ENCODE assay signal across 8 mouse cellular contexts in genomic region chr12:32920185-32920788, GRCm38 (mm10). TPM values are rescaled to one million over a fixed set of nuclear protein-coding genes. Genes with fewer than 3 reads are reported as not detected.
DNase-seq lines count a peak whose midpoint lies in the region; ATAC-seq and TF ChIP-seq lines count a peak whose summit lies in the region.

No protein-coding gene starts in this region.

- 70% methylated on average over 8 of the region's 8 CpGs for WGBS in cerebellum, adult 2 months
- WGBS in midbrain, embryonic 11.5 days: 68% methylated on average over 8 of the region's 8 CpGs
- 69% methylated on average over 8 of the region's 8 CpGs for WGBS in midbrain, embryonic 16.5 days

- no peak overlapping the region for H3K9ac ChIP-seq in midbrain, embryonic 11.5 days (ENCODE audit: low read length)
- no peak overlapping the region for H3K9ac ChIP-seq in midbrain, embryonic 16.5 days (ENCODE audit: low read depth, low read length)

- H3K4me3 ChIP-seq in cerebellum, adult 2 months (replicated peaks; ENCODE audit: insufficient read depth, low read depth, low read length): no peak overlapping the region
- H3K4me3 ChIP-seq in midbrain, embryonic 11.5 days (ENCODE audit: low read depth, low read length): no peak overlapping the region
- H3K4me3 ChIP-seq in midbrain, embryonic 16.5 days (ENCODE audit: low read depth, low read length): no peak overlapping the region

- no peaks in the 10 kb centered on the region for H3K4me1 ChIP-seq in cerebellum, adult 2 months (ENCODE audit: control insufficient read depth, insufficient read depth, low read length)
- no peaks in the 10 kb centered on the region for H3K4me1 ChIP-seq in midbrain, embryonic 11.5 days (ENCODE audit: control insufficient read depth, insufficient read depth, low read length)
- no peaks in the 10 kb centered on the region for H3K4me1 ChIP-seq in midbrain, embryonic 16.5 days (ENCODE audit: control insufficient read depth, insufficient read depth, low read length)

- ATAC-seq in midbrain, embryonic 11.5 days (ENCODE audit: low FRiP score): no peak
- no peak for ATAC-seq in midbrain, embryonic 16.5 days

- no peaks in the 10 kb centered on the region for H3K36me3 ChIP-seq in midbrain, embryonic 11.5 days (ENCODE audit: control insufficient read depth, insufficient read depth, low read length)
- no peaks in the 10 kb centered on the region for H3K36me3 ChIP-seq in midbrain, embryonic 16.5 days (ENCODE audit: control insufficient read depth, insufficient read depth, low read length)

- TF ChIP-seq POLR2A in cerebellum, adult 2 months (IDR thresholded peaks at IDR 0.05; ENCODE audit: borderline replicate concordance, insufficient read depth, low read length): no peak

- no peaks in the 10 kb centered on the region for H3K27me3 ChIP-seq in cerebellum, adult 2 months (ENCODE audit: control insufficient read depth, insufficient read depth, low read length)
- no peaks in the 10 kb centered on the region for H3K27me3 ChIP-seq in midbrain, embryonic 11.5 days (ENCODE audit: control insufficient read depth, insufficient read depth, low read length)
- H3K27me3 ChIP-seq in midbrain, embryonic 16.5 days (ENCODE audit: control insufficient read depth, insufficient read depth, low read depth, low read length): no peaks in the 10 kb centered on the region

- no peak overlapping the region for H3K4me2 ChIP-seq in midbrain, embryonic 11.5 days
- H3K4me2 ChIP-seq in midbrain, embryonic 16.5 days (ENCODE audit: low read length): no peak overlapping the region

- DNase-seq in cerebellum, adult 2 months: peak; percentile 24 to 43
- no peak for DNase-seq in cerebellum, adult 9-11 months
- peak; percentile 85 for DNase-seq in midbrain, embryonic 11.5 days (ENCODE audit: low spot score, missing footprints)
- DNase-seq in c-Kit-positive CD71-positive TER-119-negative erythroid progenitor cells, embryonic 14.5 days (ENCODE audit: low read depth): peak; percentile 36
- DNase-seq in heart, postnatal 36 days: peak; percentile 76 to 86
- peak; percentile 90 for DNase-seq in lung, postnatal 36 days
- DNase-seq in spleen, postnatal 14 days (ENCODE audit: low spot score in 2 of 2): peak; percentile 41 to 66

- intact Hi-C loops in heart, postnatal 36 days (cut with DNase I): loop anchor here (2.0 kb wide), 2 partner anchors 23 to 91 kb away; no protein-coding TSS in a partner anchor

- peak; percentile 61 for TF ChIP-seq CTCF in cerebellum, adult 2 months (IDR thresholded peaks at IDR 0.05; ENCODE audit: borderline replicate concordance, insufficient read depth, low read depth, low read length)

- H3K9me3 ChIP-seq in midbrain, embryonic 11.5 days (ENCODE audit: control insufficient read depth, low read length): no peaks in the 10 kb centered on the region
- H3K9me3 ChIP-seq in midbrain, embryonic 16.5 days (replicated peaks; ENCODE audit: control insufficient read depth, low read length, poor library complexity, severe bottlenecking): no peaks in the 10 kb centered on the region

- H3K27ac ChIP-seq in cerebellum, adult 2 months (ENCODE audit: insufficient read depth, low read length): no peak overlapping the region
- no peak overlapping the region for H3K27ac ChIP-seq in midbrain, embryonic 11.5 days (ENCODE audit: low read depth, low read length)
- H3K27ac ChIP-seq in midbrain, embryonic 16.5 days (ENCODE audit: low read length): no peak overlapping the region

RNA-seq across cellular contexts. Expression of gene Sypl, which starts 33.4 kb away (rescaled TPM):
- 53.6 and 54.7 TPM in 2 replicates for polyA plus RNA-seq in cerebellum, adult 2 months (2012; rRNA removed)
- 45.3 and 52.8 TPM in 2 replicates for polyA plus RNA-seq in midbrain, embryonic 11.5 days (2014; fragmentation: Nextera tagmentation; extraction: Ambion mirVana)
- 36.1 and 37.5 TPM in 2 replicates for polyA plus RNA-seq in midbrain, embryonic 16.5 days (2015; fragmentation: Nextera tagmentation; extraction: Ambion mirVana)
- total RNA-seq in heart, postnatal 36 days (2021): 10 to 100 TPM; 87.0 to 90.2 TPM
